Mouse (Mus musculus) telencephalon, adult 2 months (tissue): ENCODE measurements at regions not wholly inside any gene's neighbourhood (a gene's known extent, or its start where the extent isn't known, plus 50 kb on each side); places are given as distances from the start of the nearest gene placed in this dataset.

ENCODE experiments used
- DNase-seq: peaks from one replicate; pipeline ENCODE4 v3.0.0-alpha.2; 2011; ENCODE audit warnings: low read depth, low spot score

DNA sequence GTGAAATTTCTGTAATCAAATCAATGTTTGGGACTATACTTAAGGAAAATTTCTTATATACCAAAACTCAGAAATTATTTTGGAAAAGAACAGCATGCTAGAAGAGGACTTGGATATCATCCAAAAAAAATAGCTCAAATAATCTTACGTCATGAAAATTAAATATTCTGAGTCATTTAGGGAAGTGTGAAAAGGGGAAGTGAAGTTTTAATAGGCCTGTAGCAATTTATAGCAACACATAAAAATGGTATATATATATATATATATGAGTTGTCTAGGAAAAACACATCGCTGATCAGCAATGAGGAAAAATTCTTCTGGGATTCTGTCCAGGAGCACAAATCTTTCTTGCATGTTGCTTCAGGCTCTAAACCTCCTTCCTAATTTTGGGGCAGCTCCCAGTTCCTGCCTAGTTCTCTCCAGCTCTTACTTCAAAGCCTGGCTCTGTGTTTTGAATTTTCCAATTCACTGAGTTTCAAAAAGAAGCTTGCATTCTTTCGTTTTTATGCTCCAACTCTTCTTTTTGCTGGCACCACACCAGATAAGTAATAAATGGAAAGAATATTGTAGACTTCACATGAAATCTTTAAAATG is 402.5 kb upstream of the Gemin8 start:
- peak; percentile 29 for DNase-seq
